ENCODE assay signal across 9 mouse cellular contexts in the genomic region with DNA sequence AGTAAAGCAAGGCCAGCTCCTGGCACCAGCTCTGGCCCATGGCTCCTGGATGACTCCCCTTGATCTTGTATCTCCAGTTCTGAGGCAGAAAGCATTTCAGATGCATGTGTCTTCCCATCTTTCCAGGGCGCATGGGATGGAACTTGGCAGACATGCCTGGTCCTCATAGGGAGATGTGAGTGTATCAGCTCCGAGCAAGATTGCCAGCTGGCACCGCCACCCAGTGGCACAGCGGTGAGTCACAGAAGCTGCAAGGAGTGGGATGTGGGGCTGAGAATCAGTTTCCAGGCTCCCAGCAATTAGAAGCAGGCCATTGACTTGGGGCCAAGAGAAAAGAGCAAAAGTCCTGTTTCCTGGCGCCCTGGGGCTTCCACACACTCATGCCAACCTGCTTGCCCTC. TPM values are rescaled to one million over a fixed set of nuclear protein-coding genes. Genes with fewer than 3 reads are reported as not detected.
DNase-seq lines count a peak whose midpoint lies in the region; ATAC-seq and TF ChIP-seq lines count a peak whose summit lies in the region.
"Had no signal": no experiment of that assay in that cellular context is flagged by ENCODE, and none has a peak within 500 bp of the region (broad histone marks: within the 10 kb centered on the region; RNA-seq: fewer than 3 reads in every experiment).

No protein-coding gene starts in this region.

- intact Hi-C loops in heart, postnatal 25 days (cut with DNase I): no loop called here

- peak; percentile 22; the same call in 1 of the 2 replicates for TF ChIP-seq CTCF in heart, postnatal 0 days (IDR thresholded peaks at IDR 0.05; ENCODE audit: low read depth)

- H3K4me1 ChIP-seq in heart, postnatal 0 days (ENCODE audit: control insufficient read depth, insufficient read depth): no peaks in the 10 kb centered on the region
- no peaks in the 10 kb centered on the region for H3K4me1 ChIP-seq in kidney, embryonic 14.5 days (ENCODE audit: control insufficient read depth, insufficient read depth, low read length)
- H3K4me1 ChIP-seq: lung, embryonic 15.5 days had no signal

- no peak overlapping the region for H3K9ac ChIP-seq in heart, postnatal 0 days (replicated peaks; ENCODE audit: low read depth, low read length)
- H3K9ac ChIP-seq in kidney, embryonic 14.5 days (ENCODE audit: low read depth, low read length): no peak overlapping the region
- H3K9ac ChIP-seq: lung, embryonic 15.5 days had no signal

- H3K27me3 ChIP-seq in heart, postnatal 0 days (ENCODE audit: control insufficient read depth, insufficient read depth, low read length): no peaks in the 10 kb centered on the region
- no peaks in the 10 kb centered on the region for H3K27me3 ChIP-seq in kidney, embryonic 14.5 days (ENCODE audit: control insufficient read depth, insufficient read depth, low read length)
- H3K27me3 ChIP-seq: lung, embryonic 15.5 days had no signal

- H3K36me3 ChIP-seq in heart, postnatal 0 days (replicated peaks; ENCODE audit: control insufficient read depth, insufficient read depth, low read length): no peaks in the 10 kb centered on the region
- H3K36me3 ChIP-seq in kidney, embryonic 14.5 days (ENCODE audit: control insufficient read depth, insufficient read depth, low read length): no peaks in the 10 kb centered on the region
- H3K36me3 ChIP-seq: lung, embryonic 15.5 days had no signal

- WGBS in heart, postnatal 0 days: 61% methylated on average over 5 of the region's 5 CpGs
- 84% methylated on average over 5 of the region's 5 CpGs for WGBS in kidney, embryonic 14.5 days

- no peak overlapping the region for H3K4me3 ChIP-seq in heart, postnatal 0 days (ENCODE audit: low read depth, low read length)
- H3K4me3 ChIP-seq in kidney, embryonic 14.5 days (ENCODE audit: low read length): no peak overlapping the region
- H3K4me3 ChIP-seq: lung, embryonic 15.5 days had no signal

- no peak overlapping the region for H3K4me2 ChIP-seq in heart, postnatal 0 days (ENCODE audit: low read depth, low read length)
- no peak overlapping the region for H3K4me2 ChIP-seq in kidney, embryonic 14.5 days (replicated peaks; ENCODE audit: low read depth, low read length)
- H3K4me2 ChIP-seq: lung, embryonic 15.5 days had no signal

- ATAC-seq in heart, postnatal 0 days (ENCODE audit: insufficient read depth, low read depth): no peak; the same call in 1 of the 2 replicates
- no peak for ATAC-seq in kidney, embryonic 14.5 days (ENCODE audit: low FRiP score, low TSS enrichment)
- no peak for ATAC-seq in inflammation-experienced regulatory T-cells, adult 6 months

- H3K27ac ChIP-seq in heart, postnatal 0 days (ENCODE audit: low read depth): no peak overlapping the region
- no peak overlapping the region for H3K27ac ChIP-seq in kidney, embryonic 14.5 days (ENCODE audit: low read depth, low read length)
- H3K27ac ChIP-seq: lung, embryonic 15.5 days had no signal

- no peak for DNase-seq in heart, postnatal 0 days (ENCODE audit: low spot score)
- no peak for DNase-seq in heart, postnatal 25 days (ENCODE audit: low spot score)
- DNase-seq in NIH3T3 (ENCODE audit: low read depth): peak; percentile 71
- peak; percentile 90 to 94 for DNase-seq in cerebellum, postnatal 14 days
- peak; percentile 64 for DNase-seq in left cerebral cortex, adult 11 months (ENCODE audit: low spot score)
- peak; percentile 91 for DNase-seq in right cerebral cortex, adult 18-20 months

- H3K9me3 ChIP-seq in heart, postnatal 0 days (replicated peaks; ENCODE audit: control insufficient read depth, low read length): no peaks in the 10 kb centered on the region
- no peaks in the 10 kb centered on the region for H3K9me3 ChIP-seq in kidney, embryonic 14.5 days (ENCODE audit: control insufficient read depth, low read length)
- H3K9me3 ChIP-seq: lung, embryonic 15.5 days had no signal

- TF ChIP-seq EP300 in heart, postnatal 0 days (IDR thresholded peaks at IDR 0.05; ENCODE audit: low read depth): no peak

RNA-seq across cellular contexts. Expression of gene Tarsl2, which starts 34.5 kb away (rescaled TPM):
- 17.6 and 18.5 TPM in 2 replicates for total RNA-seq in heart, postnatal 0 days (2014; rRNA removed; ENCODE audit: low replicate concordance)
- 15.8 and 17.2 TPM in 2 replicates for polyA plus RNA-seq in heart, postnatal 0 days (2015; fragmentation: Nextera tagmentation; extraction: Ambion mirVana)
- total RNA-seq in heart, postnatal 25 days (2021): 10 to 100 TPM; 31.1 to 31.9 TPM
- polyA plus RNA-seq in kidney, embryonic 14.5 days (2014; fragmentation: Nextera tagmentation; extraction: Ambion mirVana): 6.8 and 14.0 TPM in 2 replicates
- 1 to 10 TPM in 2 of 3 experiments, under 1 TPM in 1; 0.92 to 2.1 (median 1.7) TPM for polyA plus RNA-seq in inflammation-experienced regulatory T-cells, adult 6 months (2017; shearing (Covaris generic))

Comparison
In these comparisons a context has a peak if more than half of its experiments do, and no peak if none do; other contexts are left out.
1. DNase-seq: peak in NIH3T3 (single experiment), cerebellum, postnatal 14 days (2 of 2), left cerebral cortex, adult 11 months (single experiment) and right cerebral cortex, adult 18-20 months (single experiment); none in heart, postnatal 0 days (single experiment) and heart, postnatal 25 days (single experiment).